Mouse (Mus musculus) natural killer cell, adult 2 months (primary cell): ENCODE measurements around the gene Gm38119.

Source experiments
- DNase-seq, 2 experiments: peaks; one replicate each; pipeline ENCODE4 v3.0.0; 2022; ENCODE audit warnings: low spot score in 2 of 2

Gene Gm38119

DNA sequence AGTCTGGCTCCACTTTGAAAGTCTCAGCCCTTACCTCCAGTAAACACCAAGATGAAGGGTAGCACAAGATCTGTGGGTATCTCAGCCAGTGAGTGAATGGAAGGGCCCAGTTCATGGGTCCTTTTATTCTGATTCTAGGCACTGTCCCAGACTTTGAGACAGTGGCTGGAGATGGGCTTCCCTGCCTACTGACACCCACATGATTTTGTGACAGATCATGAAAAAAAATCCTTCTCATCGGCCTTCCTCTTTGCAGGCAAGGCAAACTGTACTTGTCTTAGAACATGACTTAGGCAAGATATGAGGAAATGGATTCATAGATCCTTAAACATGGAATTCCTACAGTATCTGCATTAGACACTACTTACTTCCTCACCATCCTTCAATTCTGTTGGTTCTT lies at the start of gene Gm38119:
Gene Gm38119, minus strand, starts transcription at position 101 of the 400 bp plus-strand sequence.
- DNase-seq = no peak

DNA sequence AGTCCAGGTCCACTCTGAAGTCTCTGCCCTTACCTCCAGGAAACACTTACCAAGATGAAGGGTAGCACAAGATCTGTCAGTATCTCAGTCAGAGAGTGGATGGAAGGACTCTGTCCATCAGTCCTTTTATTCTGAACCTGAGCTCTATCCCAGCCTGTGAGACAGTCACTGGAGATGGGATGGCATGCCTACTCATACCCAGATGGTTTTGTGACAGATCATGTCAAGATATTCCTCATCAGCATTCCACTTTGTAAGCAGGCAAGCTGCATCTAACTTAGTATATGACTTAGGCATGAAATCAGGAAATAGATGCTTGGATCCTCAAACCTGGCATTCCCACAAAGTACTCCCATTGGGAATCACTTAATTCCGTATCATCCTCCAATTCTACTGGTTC lies 39.9 kb upstream of the Gm38119 start, which contains the start of gene Lce1i:
Gene Lce1i, minus strand, starts transcription at position 101 of the 400 bp plus-strand sequence.
- DNase-seq = no peak

DNA sequence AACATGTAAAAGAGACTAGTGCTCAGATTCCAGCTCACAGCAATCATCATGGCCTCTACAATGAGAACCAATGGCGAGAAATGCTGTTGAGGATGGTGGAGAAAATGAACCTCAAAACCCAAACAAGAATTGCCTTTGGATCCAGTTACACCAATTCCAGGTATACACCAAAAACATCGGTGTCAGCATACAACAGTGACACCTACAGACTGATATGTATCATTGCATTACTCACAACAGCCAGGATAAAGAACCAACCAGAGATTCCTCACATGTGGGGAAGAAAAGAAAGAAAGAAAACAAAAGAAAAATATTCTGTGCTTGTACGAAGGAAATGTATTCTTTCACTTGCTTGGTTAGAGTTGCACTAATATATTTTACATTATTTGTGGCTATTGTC lies 32.7 kb upstream of the Gm38119 start:
- DNase-seq = no peak

DNA sequence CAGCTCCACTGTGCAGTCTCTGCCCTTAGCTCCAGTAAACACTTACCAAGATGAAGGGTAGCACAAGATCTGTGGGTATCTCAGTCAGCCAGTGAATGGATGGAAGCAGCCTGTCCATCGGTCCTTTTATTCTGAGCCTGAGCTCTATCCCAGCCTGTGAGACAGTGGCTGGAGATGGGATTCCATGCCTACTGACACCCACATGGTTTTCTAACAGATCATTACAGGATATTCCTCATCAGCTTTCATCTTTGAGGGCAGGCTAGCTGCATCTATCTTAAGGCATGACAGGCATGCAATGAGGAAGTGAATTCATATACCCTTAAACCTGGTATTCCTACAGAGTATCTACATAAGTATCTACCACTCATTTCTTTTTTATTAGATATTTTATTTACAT lies 26.1 kb upstream of the Gm38119 start, which contains the start of gene Lce1h:
Gene Lce1h, minus strand, starts transcription at position 101 of the 400 bp plus-strand sequence.
- DNase-seq = no peak

DNA sequence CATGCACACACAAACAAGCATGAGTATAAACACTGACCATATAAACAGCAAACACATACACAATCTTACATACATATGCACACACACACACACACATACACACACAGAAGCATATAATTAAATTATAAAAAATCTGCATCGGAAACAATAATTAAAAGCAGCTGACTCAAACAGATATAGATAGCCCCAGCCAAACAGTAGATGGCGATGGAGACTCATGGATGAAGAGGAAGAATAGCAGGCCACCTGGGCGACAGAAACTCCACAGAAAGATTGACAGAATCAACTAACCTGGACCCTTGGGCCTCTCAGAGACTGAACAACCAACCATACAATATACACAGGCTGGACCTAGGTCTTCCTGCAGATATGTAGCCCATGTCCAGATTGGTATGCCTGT lies 14.3 kb upstream of the Gm38119 start:
- DNase-seq = no peak

DNA sequence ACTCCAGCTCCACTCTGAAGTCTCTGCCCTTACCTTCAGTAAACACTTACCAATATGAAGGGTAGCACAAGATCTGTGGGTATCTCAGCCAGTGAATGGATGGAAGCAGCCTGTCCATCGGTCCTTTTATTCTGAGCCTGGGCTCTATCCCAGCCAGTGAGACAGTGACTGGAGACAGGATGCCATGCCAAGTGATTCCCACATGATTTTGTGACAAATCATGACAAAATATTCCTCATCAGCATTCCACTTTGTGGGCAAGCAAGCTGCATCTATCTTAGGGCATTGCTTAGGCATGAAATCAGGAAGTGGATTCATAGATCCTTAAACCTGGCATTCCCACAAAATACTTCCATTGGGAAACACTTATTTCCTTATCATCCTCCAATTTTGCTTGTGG lies 13.3 kb upstream of the Gm38119 start, which contains the start of gene Lce1g:
Gene Lce1g, minus strand, starts transcription at position 101 of the 400 bp plus-strand sequence.
- DNase-seq = no peak

DNA sequence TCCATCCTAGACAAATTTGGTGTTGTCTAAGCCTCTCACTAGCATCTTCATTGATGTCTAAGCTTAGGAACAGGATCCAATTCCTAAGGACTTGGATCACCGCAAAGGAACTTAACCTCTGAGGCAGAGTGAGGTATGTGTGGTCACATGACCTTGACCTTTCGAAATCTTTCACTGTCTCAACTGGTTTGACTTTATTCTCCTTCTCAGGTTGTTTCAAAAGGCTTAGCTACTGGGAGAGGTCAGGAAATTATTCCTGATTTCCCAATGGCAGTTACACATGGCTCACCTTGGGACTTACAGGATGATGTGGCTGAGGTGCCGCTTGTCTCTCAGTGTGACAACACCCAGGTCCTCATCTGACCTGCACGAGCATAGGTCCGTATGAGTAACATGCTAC lies 16.3 kb downstream of the Gm38119 start:
- DNase-seq = no peak

DNA sequence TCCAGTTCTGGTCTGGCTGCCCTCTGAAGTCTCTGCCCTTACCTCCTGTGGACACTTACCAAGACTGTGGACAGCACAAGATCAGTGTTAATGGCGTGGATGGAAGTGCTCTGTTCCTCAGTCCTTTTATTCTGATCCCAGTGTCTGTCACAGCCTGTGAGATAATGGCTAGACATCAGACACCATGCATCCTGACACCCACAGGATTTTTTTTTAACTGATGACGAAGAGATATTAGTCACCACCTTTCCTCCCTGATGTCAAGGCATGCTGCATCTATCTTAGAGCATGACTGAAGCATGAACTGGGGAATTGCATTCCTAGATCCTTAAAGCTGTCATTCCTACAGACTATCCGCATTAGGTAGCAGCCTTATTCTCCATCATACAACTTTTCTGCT lies 18.6 kb downstream of the Gm38119 start, which contains the start of gene Lce1f:
Gene Lce1f, minus strand, starts transcription at position 101 of the 400 bp plus-strand sequence.
- no peak for DNase-seq

DNA sequence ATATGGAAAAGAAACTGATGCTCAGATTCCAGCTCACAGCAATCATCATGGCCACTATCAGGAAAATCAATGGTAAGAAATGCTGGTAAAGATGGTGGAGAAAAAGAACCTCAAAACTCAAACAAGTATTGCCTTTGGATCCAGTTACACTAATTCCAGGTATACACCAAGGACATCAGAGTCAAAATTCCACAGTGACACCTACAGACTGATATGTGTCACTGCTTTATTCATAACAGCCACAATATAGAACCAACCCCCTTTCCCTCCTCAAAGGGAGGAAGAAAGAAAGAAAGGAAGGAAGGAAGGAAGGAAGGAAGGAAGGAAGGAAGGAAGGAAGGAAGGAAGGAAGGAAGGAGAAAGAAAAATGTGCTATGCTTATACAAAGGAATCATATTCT lies 23.8 kb downstream of the Gm38119 start:
- no peak for DNase-seq

DNA sequence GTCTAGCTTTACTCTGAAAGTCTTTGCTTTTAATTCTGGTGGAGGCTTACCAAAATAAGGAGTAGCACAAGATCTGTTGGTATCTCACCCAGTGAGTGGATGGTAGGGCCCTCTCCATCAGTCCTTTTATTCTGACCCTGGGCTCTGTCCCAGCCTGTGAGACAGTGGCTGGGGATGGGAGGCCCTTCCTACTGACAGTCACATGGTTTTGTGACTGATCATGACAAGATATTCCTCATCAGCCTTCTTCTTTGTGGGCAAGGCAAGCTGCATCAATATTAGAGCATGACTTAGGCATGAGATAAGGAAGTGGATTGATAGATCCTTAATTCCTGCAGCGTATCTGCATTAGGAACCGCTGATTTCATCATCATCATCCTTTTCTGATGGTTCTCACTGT lies 29.9 kb downstream of the Gm38119 start, which contains the start of gene Lce1e:
Gene Lce1e, minus strand, starts transcription at position 101 of the 400 bp plus-strand sequence.
- no peak for DNase-seq

DNA sequence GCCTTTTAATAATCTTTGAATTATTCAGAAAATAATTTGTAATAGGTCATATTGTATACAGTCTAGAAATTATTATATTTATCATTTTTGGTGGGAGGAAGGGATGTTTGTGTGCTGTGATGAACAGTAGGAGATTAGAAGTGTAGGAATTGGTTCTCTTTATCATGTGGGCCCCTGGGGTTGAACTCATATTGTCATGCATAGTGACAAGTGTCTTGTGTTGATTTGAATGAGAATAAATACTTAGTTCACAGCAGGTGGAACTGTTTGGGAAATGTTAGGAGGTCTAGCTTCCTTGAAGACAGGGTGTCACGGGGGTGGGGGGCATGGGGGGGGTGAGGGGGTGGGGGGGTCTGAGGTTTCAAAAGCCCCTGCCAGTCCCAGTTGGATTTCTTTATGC lies 44.3 kb downstream of the Gm38119 start:
- DNase-seq = no peak

DNA sequence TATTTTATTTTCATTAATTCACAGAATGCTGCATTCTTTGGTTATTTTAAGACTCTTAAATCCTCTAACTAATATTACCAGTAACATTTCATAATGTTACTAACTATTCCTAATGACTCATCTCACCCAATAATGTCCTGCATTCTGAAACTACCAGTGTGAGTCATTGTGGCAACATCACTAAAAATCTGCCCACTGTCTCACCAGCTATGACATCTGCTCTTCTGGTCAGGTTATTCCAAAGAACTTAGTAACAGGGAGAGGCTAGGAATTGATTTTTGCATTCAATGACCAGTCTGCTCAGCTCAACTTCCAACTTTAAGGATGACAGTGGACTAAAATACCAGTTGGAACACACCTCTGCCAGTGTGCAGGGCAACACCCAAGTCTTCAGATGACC lies 47.2 kb downstream of the Gm38119 start:
- no peak for DNase-seq

DNA sequence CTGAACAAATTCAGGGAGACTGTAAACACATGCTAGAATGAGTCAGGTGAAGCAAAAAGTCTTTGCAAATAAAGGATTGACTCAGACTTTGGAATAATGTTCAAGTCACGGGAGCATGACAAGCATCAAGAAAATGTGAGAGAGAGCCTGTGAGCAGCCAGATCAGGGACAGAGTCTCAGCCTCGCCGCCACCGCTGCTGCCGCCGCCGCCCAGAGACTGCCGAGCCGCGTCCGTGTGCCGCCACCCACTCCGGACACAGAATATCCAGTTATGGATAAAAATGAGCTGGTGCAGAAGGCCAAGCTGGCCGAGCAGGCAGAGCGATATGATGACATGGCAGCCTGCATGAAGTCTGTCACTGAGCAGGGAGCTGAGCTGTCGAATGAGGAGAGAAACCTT lies 49.7 kb downstream of the Gm38119 start:
- DNase-seq = peak; percentile 7 to 14
